Comparison of ENCODE assay signal across 8 mouse cellular contexts in genomic region chr15:89425711-89426121, GRCm38 (mm10). TPM values are rescaled to one million over a fixed set of nuclear protein-coding genes. Genes with fewer than 3 reads are reported as not detected.
DNase-seq lines count a peak whose midpoint lies in the region; ATAC-seq and TF ChIP-seq lines count a peak whose summit lies in the region.

Gene Cpt1b, minus strand, starts transcription at chr15:89425863.

- H3K4me2 ChIP-seq in forebrain, postnatal 0 days (ENCODE audit: low read depth): no peak within 1 kb of the TSS

- H3K27me3 ChIP-seq in testis, adult 2 months (ENCODE audit: control insufficient read depth, insufficient read depth, low read length): no peaks in the 10 kb centered on the region
- no peaks in the 10 kb centered on the region for H3K27me3 ChIP-seq in forebrain, postnatal 0 days (ENCODE audit: insufficient read depth, low read length)

- H3K4me3 ChIP-seq in testis, adult 2 months (ENCODE audit: control insufficient read depth, low read depth, low read length): peak within 1 kb of the TSS; percentile 92
- no peak within 1 kb of the TSS for H3K4me3 ChIP-seq in forebrain, postnatal 0 days (ENCODE audit: low read depth, low read length)

- ATAC-seq in forebrain, postnatal 0 days: no peak

- no peaks in the 10 kb centered on the region; the same call in 1 of the 2 replicates for H3K36me3 ChIP-seq in testis, adult 2 months (ENCODE audit: control insufficient read depth, insufficient read depth, low read length)
- peaks cover 28% of the 10 kb centered on the region for H3K36me3 ChIP-seq in forebrain, postnatal 0 days (ENCODE audit: insufficient read depth)

- no peak for TF ChIP-seq CTCF in testis, adult 2 months (IDR thresholded peaks at IDR 0.05; ENCODE audit: control insufficient read depth, insufficient read depth, insufficient replicate concordance, low read depth, low read length)
- no peak for TF ChIP-seq CTCF in forebrain, postnatal 0 days (IDR thresholded peaks at IDR 0.05; ENCODE audit: low read depth)

- H3K9ac ChIP-seq in forebrain, postnatal 0 days: no peak within 1 kb of the TSS

- peak within 1 kb of the TSS; percentile 90 for H3K27ac ChIP-seq in testis, adult 2 months (ENCODE audit: control insufficient read depth, insufficient read depth, low read depth, low read length)
- no peak within 1 kb of the TSS for H3K27ac ChIP-seq in forebrain, postnatal 0 days (ENCODE audit: low read depth, low read length)

- no peaks in the 10 kb centered on the region for H3K9me3 ChIP-seq in forebrain, postnatal 0 days (ENCODE audit: low read length)

- peaks cover 19% of the 10 kb centered on the region for H3K4me1 ChIP-seq in testis, adult 2 months (ENCODE audit: control insufficient read depth, insufficient read depth, low read length)
- peaks cover 10% of the 10 kb centered on the region; the same call in 1 of the 2 replicates for H3K4me1 ChIP-seq in forebrain, postnatal 0 days (ENCODE audit: insufficient read depth)

- WGBS in forebrain, postnatal 0 days: 47% methylated on average over 6 of the region's 6 CpGs

- TF ChIP-seq POLR2A in testis, adult 2 months (IDR thresholded peaks at IDR 0.05; ENCODE audit: control insufficient read depth, low read depth, low read length): no peak

- DNase-seq in testis, postnatal 14 days (ENCODE audit: low spot score): no peak
- peak; percentile 78 for DNase-seq in heart, adult 8-10 months (ENCODE audit: low spot score)
- DNase-seq in kidney, postnatal 10 days: peak; percentile 56
- no peak for DNase-seq in right cerebral cortex, postnatal 14 days
- no peak for DNase-seq in right cerebral cortex, adult 2 months (ENCODE audit: low spot score in 2 of 2)
- DNase-seq in left cerebral cortex, adult 8-10 months (ENCODE audit: low spot score in 2 of 2): no peak
- DNase-seq in forebrain, postnatal 0 days: no peak

RNA-seq across cellular contexts. Expression of gene Cpt1b, which starts in this region (rescaled TPM):
- polyA plus RNA-seq in testis, adult 2 months (2012; rRNA removed): 374 and 414 TPM in 2 replicates
- 100 to 1,000 TPM; 631 to 738 (median 682) TPM for total RNA-seq in heart, adult 8-10 months (2022)
- total RNA-seq in left cerebral cortex, adult 8-10 months (2022): 1 to 10 TPM; 1.2 to 2.2 (median 1.5) TPM
- 5.0 TPM in 2 replicates for total RNA-seq in forebrain, postnatal 0 days (2014; rRNA removed)
- 1.1 and 1.3 TPM in 2 replicates for polyA plus RNA-seq in forebrain, postnatal 0 days (2015; fragmentation: Nextera tagmentation; extraction: Ambion mirVana)

Comparison
In these comparisons a context has a peak if more than half of its experiments do, and no peak if none do; other contexts are left out.
1. RNA of gene Cpt1b (total RNA-seq): 631 to 738 TPM in heart, adult 8-10 months; 5.0 TPM in forebrain, postnatal 0 days and 1.2 to 2.2 TPM in left cerebral cortex, adult 8-10 months; every median in the first group is over 100 times any median in the second.
2. RNA of gene Cpt1b (polyA plus RNA-seq): 374 to 414 TPM in testis, adult 2 months; 1.1 to 1.3 TPM in forebrain, postnatal 0 days; every median in the first group is over 100 times any median in the second.
3. DNase-seq: peak in heart, adult 8-10 months (single experiment) and kidney, postnatal 10 days (single experiment); none in testis, postnatal 14 days (single experiment), right cerebral cortex, postnatal 14 days (single experiment), right cerebral cortex, adult 2 months (0 of 2), left cerebral cortex, adult 8-10 months (0 of 2) and forebrain, postnatal 0 days (single experiment).